Mouse (Mus musculus) liver, postnatal 0 days (tissue): ENCODE measurements at regions not wholly inside any gene's neighbourhood (a gene's known extent, or its start where the extent isn't known, plus 50 kb on each side); places are given as distances from the start of the nearest gene placed in this dataset.

Experiments used
- ATAC-seq: fragments of 200-750 bp; cut with Nextera tagmentation; 2 replicates; pipeline ENCODE4 v1.8.0; 2017; ENCODE audit warnings: mild to moderate bottlenecking, moderate library complexity
- DNase-seq: peaks from one replicate; pipeline ENCODE4 v3.0.0-alpha.2; 2016
- H3K27ac ChIP-seq: fragments of 300-500 bp; sonication (generic); 2 replicates; pipeline ENCODE4 v1.5.1; 2014; ENCODE audit warnings: antibody characterized with exemption, moderate library complexity, mild to moderate bottlenecking, low read depth
- H3K27me3 ChIP-seq: fragments of 300-500 bp; sonication (generic); 2 replicates; pipeline ENCODE4 v1.6.1; 2014; ENCODE audit warnings: low read length, control low read depth, mixed read lengths; ENCODE audit not compliant: insufficient read depth
- H3K36me3 ChIP-seq: fragments of 300-500 bp; sonication (generic); replicated peaks from 2 replicates; pipeline ENCODE4 v1.6.1; 2014; ENCODE audit warnings: mild to moderate bottlenecking, control low read depth, low read length, moderate library complexity, mixed read lengths; ENCODE audit not compliant: insufficient read depth
- H3K4me1 ChIP-seq: fragments of 300-500 bp; sonication (generic); 2 replicates; pipeline ENCODE4 v1.6.1; 2014; ENCODE audit warnings: antibody characterized with exemption, mild to moderate bottlenecking, control low read depth; ENCODE audit not compliant: insufficient read depth
- H3K4me2 ChIP-seq: fragments of 300-500 bp; sonication (generic); 2 replicates; pipeline ENCODE4 v1.6.1; 2014; ENCODE audit warnings: low read depth, mild to moderate bottlenecking, low read length, moderate library complexity, mixed read lengths
- H3K4me3 ChIP-seq: fragments of 300-500 bp; sonication (generic); 2 replicates; pipeline ENCODE4 v1.5.1; 2014; ENCODE audit warnings: low read depth, low read length
- H3K9ac ChIP-seq: fragments of 300-500 bp; sonication (generic); replicated peaks from 2 replicates; pipeline ENCODE4 v1.6.1; 2014; ENCODE audit warnings: mild to moderate bottlenecking, moderate library complexity
- H3K9me3 ChIP-seq: fragments of 300-500 bp; sonication (generic); 2 replicates; pipeline ENCODE4 v1.6.1; 2016; ENCODE audit warnings: mild to moderate bottlenecking, control low read depth, low read length, mixed read lengths
- CTCF ChIP-seq: sonication (generic); IDR thresholded peaks from 2 replicates; pipeline ENCODE4 v1.5.1; 2016; ENCODE audit warnings: antibody characterized with exemption, low read depth
- EP300 ChIP-seq: IDR thresholded peaks from 2 replicates; pipeline ENCODE4 v1.6.1; 2016; ENCODE audit warnings: antibody characterized with exemption, low read depth, mild to moderate bottlenecking
- WGBS: fragments of 180-500 bp; shearing (Covaris S2); extraction: QIAGEN DNeasy Blood & Tissue Kit; methylation state at CpG from one replicate; pipeline ENCODE4 v1.1.7; 2014; ENCODE audit not compliant: insufficient replicate concordance; 5-methylcytosine and 5-hydroxymethylcytosine counted together

DNA sequence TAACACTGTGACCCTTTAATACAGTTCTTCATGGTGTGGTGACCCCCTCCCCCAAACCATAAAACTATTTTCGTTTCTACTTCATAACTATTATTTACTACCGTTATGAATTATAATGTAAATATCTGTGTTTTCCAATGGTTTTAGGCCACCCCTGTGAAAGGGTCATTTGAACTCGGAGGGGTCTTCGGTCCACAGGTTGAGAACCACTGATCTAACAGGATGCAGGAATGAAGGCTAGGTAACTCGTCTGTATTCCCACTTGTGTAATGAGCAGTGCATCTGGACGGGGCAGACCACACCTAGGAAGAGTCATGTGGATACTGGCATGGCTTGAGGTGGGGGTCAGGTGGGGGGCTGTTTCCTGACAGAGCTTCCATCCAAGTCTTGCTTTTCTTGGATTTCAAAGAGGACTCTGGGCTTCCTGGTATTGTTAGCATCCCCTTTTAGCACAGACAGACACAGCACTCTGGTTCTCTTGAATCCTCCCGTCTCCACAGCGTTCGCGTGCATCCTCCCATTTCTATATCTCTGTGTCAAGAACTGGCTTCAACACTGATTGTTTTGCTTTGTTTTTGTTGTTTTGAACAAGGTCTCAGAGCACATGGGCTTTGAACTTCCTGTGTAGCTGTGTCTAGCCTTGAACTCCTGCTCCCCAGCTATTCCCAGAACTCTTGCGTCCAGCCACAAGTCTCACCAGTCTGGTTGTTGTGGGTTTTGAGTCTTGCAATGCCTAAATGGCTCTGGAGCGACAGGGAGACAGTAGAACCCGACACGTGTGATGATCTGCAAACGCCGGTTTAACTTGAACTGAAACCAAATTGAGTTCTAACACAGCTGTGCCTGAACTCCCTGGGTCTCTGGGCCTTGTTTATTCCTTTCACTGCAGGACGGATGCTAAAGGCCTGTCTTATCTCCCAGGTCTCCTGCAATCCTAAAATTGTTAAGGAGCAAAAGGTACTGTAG is 75.4 kb upstream of the Ralgps2 start:
- H3K27ac ChIP-seq: peak overlapping the region; percentile 82

DNA sequence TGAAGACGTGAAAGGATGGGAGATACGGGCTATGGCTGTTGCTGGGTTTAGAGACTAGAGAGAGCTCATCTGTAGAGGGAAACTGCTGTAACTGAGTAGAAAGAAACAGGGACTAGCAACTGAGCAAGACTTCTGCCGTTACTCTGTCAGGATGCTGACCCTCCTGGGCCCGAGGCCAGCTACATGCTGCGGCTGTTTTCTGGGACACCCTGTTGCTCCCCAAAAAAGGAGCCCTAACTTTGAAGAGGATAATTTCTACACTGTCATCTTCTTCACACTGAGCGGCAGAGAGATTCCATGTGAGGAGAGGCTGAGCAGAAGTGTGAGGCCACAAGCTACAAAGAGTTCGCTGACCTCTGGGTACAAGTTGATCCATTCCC is 74.2 kb upstream of the Ralgps2 start:
- peak overlapping the region; percentile 82 for H3K27ac ChIP-seq
- TF ChIP-seq CTCF: no peak
- TF ChIP-seq EP300: no peak
- no peaks in the 10 kb centered on the region for H3K36me3 ChIP-seq
- peaks cover 41% of the 10 kb centered on the region for H3K4me1 ChIP-seq
- no peak overlapping the region for H3K9ac ChIP-seq
- WGBS: 67% methylated on average over 7 of the region's 7 CpGs
- no peaks in the 10 kb centered on the region for H3K27me3 ChIP-seq
- no peaks in the 10 kb centered on the region for H3K9me3 ChIP-seq
- no peak overlapping the region for H3K4me3 ChIP-seq
- ATAC-seq (no peak), DNase-seq (no peak)
- H3K4me2 ChIP-seq: no peak overlapping the region

More for the DNA sequence above, 75.4 kb upstream of the Ralgps2 start:
- TF ChIP-seq EP300 (no peak), CTCF (no peak)
- no peaks in the 10 kb centered on the region for H3K9me3 ChIP-seq
- H3K4me3 ChIP-seq: no peak overlapping the region
- H3K4me2 ChIP-seq: no peak overlapping the region
- DNase-seq (no peak), ATAC-seq (peak; percentile 13; the same call in 1 of the 2 replicates)
- H3K27me3 ChIP-seq: no peaks in the 10 kb centered on the region
- 77% methylated on average over 17 of the region's 17 CpGs for WGBS
- peaks cover 50% of the 10 kb centered on the region for H3K4me1 ChIP-seq
- no peak overlapping the region for H3K9ac ChIP-seq
- H3K36me3 ChIP-seq: no peaks in the 10 kb centered on the region

- H3K9me3 ChIP-seq: no peaks in the 10 kb centered on the region
- peak overlapping the region; percentile 82 for H3K27ac ChIP-seq
- no peaks in the 10 kb centered on the region for H3K36me3 ChIP-seq
- ATAC-seq: peak; percentile 58
- no peak overlapping the region for H3K4me2 ChIP-seq
- H3K27me3 ChIP-seq: no peaks in the 10 kb centered on the region
- WGBS: 44% methylated on average over 7 of the region's 7 CpGs
- peaks cover 41% of the 10 kb centered on the region for H3K4me1 ChIP-seq
- DNase-seq: no peak
- no peak overlapping the region for H3K9ac ChIP-seq
- peak; percentile 31; the same call in 1 of the 2 replicates for TF ChIP-seq EP300
- TF ChIP-seq CTCF: no peak
- no peak overlapping the region for H3K4me3 ChIP-seq
Observed at GRCm38 (mm10) chr1:157012950-157013668, 73.7 kb upstream of the Ralgps2 start.

- no peak overlapping the region for H3K9ac ChIP-seq
- TF ChIP-seq CTCF (no peak), EP300 (no peak)
- no peak overlapping the region for H3K4me2 ChIP-seq
- no peak overlapping the region for H3K4me3 ChIP-seq
- no peaks in the 10 kb centered on the region for H3K27me3 ChIP-seq
- no peaks in the 10 kb centered on the region for H3K36me3 ChIP-seq
- no peaks in the 10 kb centered on the region for H3K9me3 ChIP-seq
- no peak for DNase-seq
- peaks cover 27% of the 10 kb centered on the region for H3K4me1 ChIP-seq
- ATAC-seq: peak; percentile 31; the same call in 1 of the 2 replicates
- 65% methylated on average over 6 of the region's 6 CpGs for WGBS
- no peak overlapping the region for H3K27ac ChIP-seq
Observed at GRCm38 (mm10) chr1:157011226-157011625, 71.8 kb upstream of the Ralgps2 start.

- DNase-seq: no peak
- Histone ChIP-seq H3K9me3 (no peaks in the 10 kb centered on the region), H3K4me1 (peaks cover 18% of the 10 kb centered on the region), H3K4me2 (no peak overlapping the region), H3K27me3 (no peaks in the 10 kb centered on the region), H3K27ac (no peak overlapping the region), H3K9ac (no peak overlapping the region), H3K36me3 (no peaks in the 10 kb centered on the region), H3K4me3 (no peak overlapping the region)
- ATAC-seq: no peak
- 76% methylated on average over 9 of the region's 9 CpGs for WGBS
- TF ChIP-seq EP300: no peak
- no peak for TF ChIP-seq CTCF
Observed at GRCm38 (mm10) chr1:157009427-157009826, 70.0 kb upstream of the Ralgps2 start.
